Mouse (Mus musculus): ENCODE measurements around the gene Mcu. TPM values are rescaled to one million over a fixed set of nuclear protein-coding genes. Genes with fewer than 3 reads are reported as not detected.

Gene Mcu
- polyA plus RNA-seq, 1 experiment = 30.0 TPM

Other genes with a start within 250 kb of the Mcu start
- 7.9 and 11.3 TPM in 2 replicates for gene Gm10273, start 221.1 kb downstream of the Mcu start, polyA plus RNA-seq (2012; rRNA removed)
- gene Pla2g12b, start 213.0 kb downstream of the Mcu start, polyA plus RNA-seq (2012; rRNA removed) = 0.16 TPM in 1 of 2 replicates, not detected in the other
- gene Oit3, start 174.9 kb downstream of the Mcu start, polyA plus RNA-seq (2012; rRNA removed) = 0.26 and 0.40 TPM in 2 replicates
- not detected in 2 replicates for gene Gm10322, start 629 bp downstream of the Mcu start, polyA plus RNA-seq (2012; rRNA removed)
- 131 and 151 TPM in 2 replicates for gene Micu1, start 85.8 kb upstream of the Mcu start, polyA plus RNA-seq (2012; rRNA removed)